Mouse (Mus musculus) embryo, embryonic 11.5 days (tissue): ENCODE measurements around the gene Klhl23.

Experiments
- DNase-seq: peaks from one replicate; pipeline ENCODE4 v3.0.0-alpha.2; 2012; ENCODE audit warnings: low read depth, low spot score

Gene Klhl23

GRCm38 (mm10) chr2:69829680-69830079 lies 7.9 kb downstream of the Klhl23 start:
- no peak for DNase-seq

GRCm38 (mm10) chr2:69830116-69830515 lies 8.4 kb downstream of the Klhl23 start:
- DNase-seq: no peak

- no peak for DNase-seq
These were observed 15.7 kb downstream of the Klhl23 start for GRCm38 (mm10) chr2:69837244-69837967.

- no peak for DNase-seq
These were observed 16.3 kb downstream of the Klhl23 start for GRCm38 (mm10) chr2:69837996-69838395.

DNA sequence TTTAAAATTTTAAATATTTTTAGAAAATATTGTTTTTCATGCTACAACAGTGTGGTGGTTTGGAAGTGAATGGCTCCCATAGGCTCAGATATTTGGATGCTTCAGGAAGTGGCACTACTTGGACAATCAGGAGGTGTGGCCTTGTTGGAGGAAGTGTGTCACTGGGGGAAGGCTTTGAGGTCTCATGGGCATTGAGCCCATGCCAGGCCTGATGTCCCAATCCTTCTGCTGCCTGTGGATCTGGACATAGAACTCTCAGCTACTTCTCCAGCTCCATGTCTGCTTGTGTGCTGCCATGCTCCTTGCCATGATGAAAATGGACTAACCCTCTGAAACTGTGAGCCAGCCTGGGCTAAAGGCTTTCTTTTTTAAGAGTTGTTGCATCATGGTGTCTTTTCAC lies 17.0 kb downstream of the Klhl23 start:
- no peak for DNase-seq

DNA sequence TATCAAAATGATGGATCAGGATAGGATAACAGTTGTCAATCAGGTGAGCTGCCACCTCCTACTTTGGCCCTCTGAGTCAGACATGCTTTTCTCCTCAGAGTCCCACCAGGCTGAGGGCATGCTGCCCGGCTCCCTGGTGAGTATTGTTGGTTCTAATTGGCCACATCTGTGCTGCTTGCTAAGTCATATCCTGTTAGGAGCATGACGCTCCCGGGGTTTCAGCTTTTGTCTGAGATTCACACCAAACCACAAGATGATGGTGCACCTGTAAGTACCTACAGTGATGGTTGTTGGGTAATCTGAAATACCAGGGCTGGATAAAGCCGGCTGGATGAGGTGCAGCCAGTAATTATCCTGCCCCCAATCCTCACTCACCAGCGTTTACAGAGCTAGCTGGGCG lies 18.5 kb downstream of the Klhl23 start:
- no peak for DNase-seq

DNA sequence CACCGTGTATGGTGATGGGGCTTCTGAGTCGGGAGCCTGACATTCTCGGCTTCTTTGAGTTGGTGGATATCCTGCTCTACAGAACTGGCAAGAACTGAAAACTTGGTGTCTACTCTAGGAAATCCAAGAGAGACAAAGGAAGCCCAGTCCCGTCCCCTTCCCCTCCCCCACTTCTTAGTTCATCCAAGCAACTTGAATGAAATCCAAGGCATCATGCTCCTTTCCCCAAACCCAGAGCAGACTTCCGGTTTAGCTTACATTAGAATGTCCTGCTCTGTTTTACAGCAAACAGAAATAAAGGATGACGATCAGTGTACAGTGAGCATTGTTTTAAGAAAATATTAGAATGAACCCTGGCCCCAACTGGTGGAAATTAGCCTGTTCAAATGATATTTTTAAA lies 27.5 kb downstream of the Klhl23 start:
- no peak for DNase-seq

DNA sequence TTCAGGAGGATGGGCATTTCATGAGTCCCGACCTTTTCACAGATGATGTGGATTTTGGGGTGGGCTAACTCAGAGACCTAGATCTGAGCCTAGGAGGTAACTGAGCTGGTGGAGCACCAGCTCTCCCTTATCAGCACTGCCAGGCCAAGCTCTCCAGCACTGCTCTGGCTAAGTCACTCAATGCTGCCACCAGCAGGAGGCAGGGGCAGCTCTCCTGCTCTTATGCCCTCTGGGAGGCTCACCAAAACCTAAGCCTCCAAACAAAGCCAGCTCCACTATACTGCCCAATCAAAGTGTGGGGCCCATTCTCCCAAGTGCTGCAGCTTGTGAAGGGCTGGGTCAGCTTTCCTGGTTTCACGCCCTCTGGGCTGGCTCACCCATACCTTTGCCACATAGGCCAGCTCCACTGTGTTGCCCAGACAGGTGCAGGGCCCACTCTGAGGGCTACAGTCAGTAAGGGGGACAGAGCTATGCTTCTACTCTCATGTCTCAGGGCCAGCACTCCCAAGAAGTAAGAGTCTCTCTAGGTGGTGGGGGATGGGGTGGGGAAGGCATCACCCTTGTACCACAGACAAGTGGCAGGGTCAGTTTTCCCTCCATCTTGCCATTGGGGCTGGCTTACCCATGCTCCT lies 29.8 kb downstream of the Klhl23 start:
- DNase-seq: no peak

DNA sequence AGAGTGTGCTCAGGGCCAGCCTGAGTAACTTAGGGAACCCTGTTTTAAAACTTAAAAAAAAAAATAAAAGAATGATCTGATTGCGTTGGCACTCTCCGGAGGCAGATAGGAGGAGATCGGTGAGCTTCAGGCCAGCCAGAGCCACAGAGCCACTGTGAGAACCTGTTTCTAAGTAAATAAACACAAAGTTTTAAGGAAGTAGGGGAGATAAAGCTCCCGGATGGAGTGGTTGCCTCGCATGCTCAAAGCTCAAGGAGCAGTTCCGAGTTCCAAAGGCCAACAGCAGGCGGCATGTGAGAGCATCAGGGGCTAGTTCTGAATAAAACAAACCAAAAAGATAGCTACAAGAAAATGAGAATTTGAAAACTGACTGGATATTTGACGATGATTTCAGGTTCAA lies 34.6 kb downstream of the Klhl23 start:
- DNase-seq: no peak

GRCm38 (mm10) chr2:69857882-69858281 lies 36.1 kb downstream of the Klhl23 start:
- no peak for DNase-seq

GRCm38 (mm10) chr2:69860972-69861452 lies 39.3 kb downstream of the Klhl23 start:
- no peak for DNase-seq

- DNase-seq: peak; percentile 91
These were observed 39.8 kb downstream of the Klhl23 start, which contains the start of gene Ssb for GRCm38 (mm10) chr2:69861485-69862091. Gene Ssb (plus strand): TSS chr2:69861562.

GRCm38 (mm10) chr2:69862117-69862657 lies 40.4 kb downstream of the Klhl23 start:
- no peak for DNase-seq

GRCm38 (mm10) chr2:69883990-69884391 lies 62.2 kb downstream of the Klhl23 start:
- no peak for DNase-seq

- no peak for DNase-seq
These were observed 62.8 kb downstream of the Klhl23 start for GRCm38 (mm10) chr2:69884581-69884980.

- no peak for DNase-seq
These were observed 63.3 kb downstream of the Klhl23 start for GRCm38 (mm10) chr2:69885050-69885449.

- DNase-seq: peak; percentile 74
These were observed 63.9 kb downstream of the Klhl23 start, which contains the start of gene Mettl5 for GRCm38 (mm10) chr2:69885451-69886305. Gene Mettl5 (minus strand): TSS chr2:69885615.
